Mouse (Mus musculus) liver, embryonic 14.5 days (tissue): ENCODE results near the gene Usp20.

Experiments used
- CTCF ChIP-seq: IDR thresholded peaks from 2 replicates; pipeline ENCODE4 v1.5.1; 2016; ENCODE audit warnings: antibody characterized with exemption, low read depth, control low read depth
- EP300 ChIP-seq: IDR thresholded peaks from 2 replicates; pipeline ENCODE4 v1.6.1; 2016; ENCODE audit warnings: antibody characterized with exemption, low read depth

GRCm38 (mm10) chr2:31052441-31052840, 70.4 kb downstream of the Usp20 start:
- no peak for TF ChIP-seq CTCF
- no peak for TF ChIP-seq EP300
